Mouse (Mus musculus) granulocyte monocyte progenitor cell, adult 5-6 weeks (primary cell): ENCODE results near the gene Sept6. TPM values are rescaled to one million over a fixed set of nuclear protein-coding genes. Genes with fewer than 3 reads are reported as not detected.
"Not testable (repeated sequence)": the region's sequence is repeated elsewhere in the genome, so short reads cannot be mapped to it uniquely, and the experiment has no call there.

Experiments used
- ATAC-seq: replicated peaks from 2 replicates; pipeline ENCODE4 v1.8.0; 2016; ENCODE audit warnings: mild to moderate bottlenecking, moderate TSS enrichment, inconsistent platforms; ENCODE audit not compliant: poor library complexity, severe bottlenecking
- total RNA-seq, 2 experiments: library from RNA; stranded (forward) in 1 of 2; stranded (reverse) in 1 of 2; fragments of 200-712, 200-1000 nt in 1 of 2; fragments of >200 nt in 1 of 2; fragmentation: Nextera tagmentation in 1 of 2; gene quantifications; 2 replicates each; pipeline ENCODE4 v1.2.3; 2014 to 2017

Sept6 gene
- total RNA-seq, 2 experiments from 2014 or later = 34.2 to 44.2 TPM

- ATAC-seq = no peak
Observed at GRCm38 (mm10) chrX:36972951-36973471, 18.6 kb downstream of the Sept6 start.

GRCm38 (mm10) chrX:36971156-36971555 lies 20.4 kb downstream of the Sept6 start:
- no peak for ATAC-seq

- no peak for ATAC-seq
Observed at GRCm38 (mm10) chrX:36969501-36969900, 22.1 kb downstream of the Sept6 start.

- ATAC-seq = peak; percentile 33
Observed at GRCm38 (mm10) chrX:36956674-36957073, 34.9 kb downstream of the Sept6 start.

GRCm38 (mm10) chrX:36941106-36941505 lies 50.5 kb downstream of the Sept6 start:
- ATAC-seq = no peak

GRCm38 (mm10) chrX:36939806-36940413 lies 51.7 kb downstream of the Sept6 start:
- peak; percentile 88 for ATAC-seq

GRCm38 (mm10) chrX:36935326-36935966 lies 56.1 kb downstream of the Sept6 start:
- ATAC-seq = no peak

GRCm38 (mm10) chrX:36930574-36930973 lies 61.0 kb downstream of the Sept6 start:
- no peak; the same call in 1 of the 2 replicates for ATAC-seq

- ATAC-seq = peak; percentile 27; the same call in 1 of the 2 replicates
Observed at GRCm38 (mm10) chrX:36929694-36930093, 61.9 kb downstream of the Sept6 start.

GRCm38 (mm10) chrX:36928791-36929190 lies 62.8 kb downstream of the Sept6 start:
- ATAC-seq = no peak

GRCm38 (mm10) chrX:36921346-36921745 lies 70.2 kb downstream of the Sept6 start:
- ATAC-seq = no peak

- ATAC-seq = no peak
Observed at GRCm38 (mm10) chrX:36917749-36918148, 73.8 kb downstream of the Sept6 start.

GRCm38 (mm10) chrX:36911343-36911742 lies 80.3 kb downstream of the Sept6 start:
- peak; percentile 56; the same call in 1 of the 2 replicates for ATAC-seq

- ATAC-seq = no peak
Observed at GRCm38 (mm10) chrX:36906539-36906938, 85.1 kb downstream of the Sept6 start.

- peak; percentile 94 for ATAC-seq
Observed at GRCm38 (mm10) chrX:36903115-36903768, 88.4 kb downstream of the Sept6 start.

GRCm38 (mm10) chrX:36902321-36903114 lies 89.1 kb downstream of the Sept6 start, which contains the start of gene Nkrf:
TSS of gene Nkrf (minus strand) at chrX:36902899.
- ATAC-seq = peak; percentile 36

GRCm38 (mm10) chrX:36901655-36902054 lies 89.9 kb downstream of the Sept6 start:
- no peak for ATAC-seq

GRCm38 (mm10) chrX:36898931-36899330 lies 92.7 kb downstream of the Sept6 start:
- ATAC-seq = not testable (repeated sequence)

- ATAC-seq = peak; percentile 48
Observed at GRCm38 (mm10) chrX:36884719-36885118, 106.9 kb downstream of the Sept6 start.

- peak; percentile 32; the same call in 1 of the 2 replicates for ATAC-seq
Observed at GRCm38 (mm10) chrX:36874704-36875128, 116.9 kb downstream of the Sept6 start.
